Mouse (Mus musculus): ENCODE data around the gene Trcg1. TPM values are rescaled to one million over a fixed set of nuclear protein-coding genes. Genes with fewer than 3 reads are reported as not detected.

The Trcg1 gene
- polyA plus RNA-seq, 1 experiment from 2014 or later = not detected

- no peak for DNase-seq (ENCODE audit: low spot score)
These were observed 59.3 kb downstream of the Trcg1 start for GRCm38 (mm10) chr9:57295666-57296065.

GRCm38 (mm10) chr9:57296277-57296676 lies 59.9 kb downstream of the Trcg1 start:
- DNase-seq (ENCODE audit: low spot score) = no peak

- DNase-seq (ENCODE audit: low spot score) = no peak
These were observed 61.6 kb downstream of the Trcg1 start for GRCm38 (mm10) chr9:57297938-57298337.

Other genes with a start within 250 kb of the Trcg1 start
- gene Ptpn9, start 241.6 kb upstream of the Trcg1 start, polyA plus RNA-seq (2015; fragmentation: Nextera tagmentation; extraction: Ambion mirVana) = 9.3 and 10.6 TPM in 2 replicates
- gene Sin3a, start 164.5 kb upstream of the Trcg1 start, polyA plus RNA-seq (2015; fragmentation: Nextera tagmentation; extraction: Ambion mirVana) = 25.3 and 26.6 TPM in 2 replicates
- gene Man2c1, start 105.9 kb upstream of the Trcg1 start, polyA plus RNA-seq (2015; fragmentation: Nextera tagmentation; extraction: Ambion mirVana) = 36.6 and 37.6 TPM in 2 replicates
- gene Neil1, start 88.3 kb upstream of the Trcg1 start, polyA plus RNA-seq (2015; fragmentation: Nextera tagmentation; extraction: Ambion mirVana) = 28.6 and 34.7 TPM in 2 replicates
- gene Commd4, start 78.2 kb upstream of the Trcg1 start, polyA plus RNA-seq (2015; fragmentation: Nextera tagmentation; extraction: Ambion mirVana) = 181 and 201 TPM in 2 replicates
- 29.3 and 30.0 TPM in 2 replicates for gene 1700017B05Rik, start 26.1 kb downstream of the Trcg1 start, polyA plus RNA-seq (2015; fragmentation: Nextera tagmentation; extraction: Ambion mirVana)
- 50.9 and 62.5 TPM in 2 replicates for gene Ppcdc, start 203.6 kb downstream of the Trcg1 start, polyA plus RNA-seq (2015; fragmentation: Nextera tagmentation; extraction: Ambion mirVana)
- 3.1 and 3.5 TPM in 2 replicates for gene Scamp5, start 231.5 kb downstream of the Trcg1 start, polyA plus RNA-seq (2015; fragmentation: Nextera tagmentation; extraction: Ambion mirVana)